Mouse (Mus musculus): ENCODE data around the gene Tub.

The Tub gene

DNA sequence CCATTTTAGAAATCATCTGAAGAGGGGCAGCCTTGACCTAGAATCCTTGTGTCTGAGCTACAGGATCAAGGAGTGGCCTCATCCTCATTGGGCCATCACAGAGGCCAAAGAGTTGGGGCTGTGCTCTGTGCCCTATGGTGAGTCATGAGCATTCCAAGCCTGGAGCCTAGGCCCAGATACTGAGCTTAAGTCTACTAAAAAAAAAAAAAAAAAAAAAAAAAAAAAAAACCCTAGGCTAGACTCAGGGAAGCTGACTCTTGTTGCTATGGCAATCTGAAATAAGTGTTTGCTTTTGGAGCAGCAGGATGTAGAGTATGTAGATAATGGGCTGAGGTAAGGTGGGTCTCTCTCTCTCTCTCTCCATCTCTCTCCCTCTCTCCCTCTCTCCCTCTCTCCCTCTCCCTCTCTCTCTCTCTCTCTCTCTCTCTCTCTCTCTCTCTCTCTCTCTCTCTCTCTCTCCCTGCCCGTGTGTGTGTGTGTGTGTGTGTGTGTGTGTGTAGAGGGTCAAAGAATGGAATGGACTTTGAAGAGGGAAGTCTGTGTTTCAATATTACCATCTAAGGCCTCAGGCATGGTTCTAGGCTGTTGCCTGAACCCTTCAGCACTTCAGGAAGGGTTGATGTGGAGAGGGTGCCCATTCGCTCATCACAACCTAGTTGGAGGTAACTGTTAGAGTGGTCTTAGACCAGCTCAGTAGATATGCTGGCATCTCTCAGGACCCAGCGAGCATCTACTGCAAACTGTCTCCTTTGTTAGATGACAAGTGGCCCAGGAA is 36.0 kb downstream of the Tub start:
- DNase-seq: no peak

DNA sequence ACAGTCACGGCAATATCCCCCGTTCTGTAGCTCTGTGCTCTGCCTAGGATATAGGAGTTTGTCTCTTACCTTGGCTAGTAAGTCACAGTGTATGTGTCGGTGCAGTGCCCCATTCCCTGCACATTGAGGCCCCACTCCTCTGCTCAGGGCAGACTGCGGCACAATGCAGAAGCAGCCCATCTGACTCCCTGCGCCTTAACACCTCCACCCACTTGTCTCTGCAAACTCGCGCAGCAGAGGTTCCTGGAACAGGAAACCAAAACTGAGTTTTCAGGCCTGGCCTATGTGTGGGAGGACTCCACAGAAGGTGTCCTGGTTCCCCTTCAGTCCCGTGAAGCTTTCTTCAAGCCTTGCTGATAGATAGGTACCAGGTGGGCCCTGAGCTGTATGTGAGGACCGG is 41.1 kb downstream of the Tub start:
- peak; percentile 72 for DNase-seq

DNA sequence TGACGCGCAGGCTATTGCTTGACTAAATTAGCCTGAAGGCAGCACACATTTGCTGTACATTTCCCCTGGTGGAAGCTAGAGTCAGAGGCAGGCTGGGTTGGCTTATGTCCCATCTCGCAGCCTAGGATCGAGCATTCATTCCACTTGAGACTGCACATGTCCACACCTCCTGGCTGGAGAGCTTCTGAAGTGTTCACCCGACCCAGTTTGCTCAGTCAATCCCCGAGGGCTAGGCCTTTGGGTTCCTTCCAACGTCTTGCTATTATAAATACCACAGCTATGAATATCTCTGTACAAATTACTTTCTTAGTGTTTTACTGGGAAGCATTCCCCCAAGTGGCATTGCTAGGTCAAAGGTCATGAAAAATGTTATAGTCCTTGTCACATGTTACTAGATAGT is 43.1 kb downstream of the Tub start:
- DNase-seq: no peak

DNA sequence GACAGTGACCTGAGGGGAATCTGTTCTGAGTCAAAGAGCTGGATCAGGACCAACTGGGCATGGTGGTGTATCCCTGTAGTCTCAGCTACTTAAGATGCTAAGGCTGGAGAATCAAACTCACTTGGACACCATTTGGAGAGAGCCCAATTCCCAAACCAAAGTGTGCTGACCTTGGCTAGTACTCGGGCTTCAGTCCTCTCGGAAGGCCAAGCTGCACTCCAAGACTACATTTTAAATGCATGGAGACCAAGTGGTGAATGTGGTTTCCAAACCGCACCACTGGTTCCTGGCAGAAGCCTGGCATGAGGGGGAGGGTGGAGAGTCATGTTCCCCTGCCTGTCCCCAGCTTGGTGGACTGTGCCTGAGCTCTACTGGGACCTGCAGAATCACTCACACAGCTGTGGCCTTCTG is 43.7 kb downstream of the Tub start:
- no peak for DNase-seq

DNA sequence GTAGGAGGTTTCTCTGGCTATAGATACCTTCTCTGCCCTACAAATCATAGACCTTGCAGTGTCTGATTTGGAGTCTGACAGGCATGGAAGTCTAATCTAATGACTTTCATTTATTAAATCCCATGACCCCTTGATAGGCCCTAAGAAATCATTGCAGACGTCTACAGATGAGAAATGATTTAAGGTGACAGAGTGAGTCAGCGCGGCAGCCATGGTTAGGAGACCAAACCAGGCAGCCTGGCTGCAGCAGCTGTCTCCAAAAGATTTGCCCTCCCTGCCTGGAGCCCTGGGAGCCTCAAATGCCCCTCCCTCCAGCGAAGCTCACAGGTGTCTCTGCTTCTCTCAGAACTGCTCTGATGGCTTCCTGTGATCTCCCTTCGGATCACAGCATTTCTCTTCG is 46.0 kb downstream of the Tub start:
- no peak for DNase-seq

DNA sequence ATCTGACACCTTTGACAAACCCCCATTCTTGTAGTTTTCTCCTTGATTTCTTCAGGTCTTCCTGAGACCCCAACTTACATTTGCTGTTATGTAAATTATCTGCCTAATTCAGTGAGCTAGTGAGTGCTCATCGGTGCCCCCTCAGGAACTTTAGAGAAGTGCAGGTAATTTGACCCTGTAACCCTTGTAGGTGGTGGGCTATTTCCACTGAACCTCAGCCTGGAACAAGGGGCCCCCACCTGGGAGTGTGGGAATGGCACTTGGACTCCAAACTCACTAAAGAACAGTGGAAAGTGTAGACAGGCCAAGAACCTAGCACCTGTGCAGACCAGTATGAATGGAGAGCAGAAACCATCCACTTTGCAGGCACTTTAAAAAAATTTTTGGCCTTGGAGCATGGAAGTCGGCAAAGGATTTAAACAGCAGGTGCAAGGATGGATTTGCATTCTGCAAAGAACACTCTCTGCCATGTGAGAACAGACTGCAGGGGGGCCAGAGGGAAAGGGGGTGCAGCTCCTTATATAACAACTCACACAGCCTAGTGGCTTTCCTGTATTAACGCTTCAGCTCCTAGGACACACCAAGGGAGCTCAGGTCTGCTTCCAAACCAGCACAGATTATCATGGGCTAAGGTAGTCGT is 50.3 kb downstream of the Tub start:
- DNase-seq: peak; percentile 55

DNA sequence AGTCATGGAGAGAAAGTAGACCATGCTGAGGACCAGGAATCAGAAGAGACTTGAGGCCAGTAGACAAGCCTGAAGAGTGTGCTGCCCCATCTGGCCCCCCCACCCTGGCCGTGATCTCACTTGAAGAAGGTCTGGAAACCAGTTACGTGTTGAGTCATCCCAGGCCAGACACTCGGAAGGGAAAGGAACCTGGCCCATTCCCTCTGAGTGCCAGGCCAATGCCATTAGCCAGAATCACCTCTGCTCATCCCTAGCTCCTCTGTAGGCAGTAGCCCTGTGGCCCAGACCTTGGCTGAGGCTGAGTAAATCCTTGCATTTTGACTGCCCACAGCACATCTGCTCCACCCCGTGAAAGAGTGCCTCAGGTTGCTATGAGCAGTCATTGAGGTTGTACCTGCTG is 51.8 kb downstream of the Tub start:
- no peak for DNase-seq

DNA sequence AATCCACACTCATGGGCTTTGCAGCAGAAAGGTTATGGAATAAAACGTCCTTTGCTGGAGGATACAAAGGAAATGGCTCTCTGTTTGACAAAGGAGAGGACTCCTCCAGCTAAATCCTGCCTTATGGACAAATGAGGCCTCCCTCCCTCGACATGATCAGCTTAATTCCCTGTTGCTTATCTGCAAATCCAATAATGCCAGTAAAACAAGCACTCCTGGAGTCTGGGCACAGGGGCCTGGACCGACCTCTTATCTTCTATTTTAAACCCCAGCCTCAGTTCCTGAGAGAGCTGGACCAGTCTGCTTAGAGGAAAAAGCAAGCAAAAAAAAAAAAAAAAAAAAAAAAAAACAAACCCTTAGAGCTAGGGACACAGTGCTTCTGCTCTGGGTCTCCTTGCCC is 53.5 kb downstream of the Tub start:
- no peak for DNase-seq

DNA sequence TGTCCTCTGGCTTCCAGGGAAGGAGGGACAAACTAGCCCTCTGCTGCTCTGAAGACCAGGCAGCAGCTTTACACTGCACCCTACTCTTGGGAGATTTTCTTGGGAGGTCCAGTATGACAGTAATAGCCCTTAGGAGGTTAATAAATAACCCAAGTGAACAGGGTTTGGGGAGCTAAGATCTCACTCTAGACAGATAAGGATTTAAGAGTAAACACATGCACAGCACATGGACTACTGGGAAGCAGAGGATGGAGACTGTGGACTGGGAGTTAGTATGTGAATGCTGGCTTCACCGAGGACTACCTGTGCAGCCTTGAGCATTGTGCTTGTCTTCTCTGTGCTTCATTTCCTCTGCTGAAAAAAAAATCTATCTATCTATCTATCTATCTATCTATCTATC is 59.1 kb downstream of the Tub start:
- DNase-seq: no peak

DNA sequence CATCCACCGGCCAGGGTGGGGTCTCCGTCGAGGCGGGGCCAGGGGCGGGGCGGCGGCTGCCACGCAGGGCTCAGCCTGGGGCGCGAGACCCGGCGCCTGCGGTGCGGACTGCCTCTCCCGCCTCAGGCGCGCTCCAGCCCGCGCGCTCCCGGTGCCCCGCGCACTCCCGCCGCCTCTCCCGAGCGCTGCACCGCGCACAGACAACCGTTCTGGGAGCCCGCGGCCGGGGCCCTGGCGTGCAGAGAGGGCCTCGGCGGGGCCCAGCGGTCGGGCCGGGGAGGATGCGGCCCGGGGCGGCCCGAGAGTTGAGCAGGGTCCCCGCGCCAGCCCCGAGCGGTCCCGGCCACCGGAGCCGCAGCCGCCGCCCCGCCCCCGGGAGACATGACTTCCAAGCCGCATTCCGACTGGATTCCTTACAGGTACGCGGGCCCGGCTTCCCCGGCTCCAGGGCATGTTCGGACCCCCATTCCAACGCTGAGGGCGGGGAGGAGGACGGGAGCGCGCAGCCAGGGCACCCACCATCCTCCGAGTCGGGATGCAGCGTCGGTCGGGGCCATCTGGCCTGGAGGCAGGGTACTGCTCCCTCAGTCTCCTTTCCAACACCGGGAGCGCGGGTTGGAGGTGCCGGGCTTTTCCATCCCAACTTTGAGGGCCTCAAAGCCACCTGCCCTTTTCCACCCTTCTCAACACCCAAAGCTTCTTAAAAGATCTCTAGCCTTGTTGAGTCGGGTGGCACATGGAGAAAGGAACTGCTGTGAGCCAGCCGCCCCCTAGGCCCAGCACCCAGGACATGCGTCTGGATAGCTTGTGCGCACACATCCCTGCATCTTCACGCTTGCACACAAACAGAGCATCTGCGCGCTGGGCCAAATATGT is 60.8 kb downstream of the Tub start:
- peak; percentile 77 for DNase-seq

DNA sequence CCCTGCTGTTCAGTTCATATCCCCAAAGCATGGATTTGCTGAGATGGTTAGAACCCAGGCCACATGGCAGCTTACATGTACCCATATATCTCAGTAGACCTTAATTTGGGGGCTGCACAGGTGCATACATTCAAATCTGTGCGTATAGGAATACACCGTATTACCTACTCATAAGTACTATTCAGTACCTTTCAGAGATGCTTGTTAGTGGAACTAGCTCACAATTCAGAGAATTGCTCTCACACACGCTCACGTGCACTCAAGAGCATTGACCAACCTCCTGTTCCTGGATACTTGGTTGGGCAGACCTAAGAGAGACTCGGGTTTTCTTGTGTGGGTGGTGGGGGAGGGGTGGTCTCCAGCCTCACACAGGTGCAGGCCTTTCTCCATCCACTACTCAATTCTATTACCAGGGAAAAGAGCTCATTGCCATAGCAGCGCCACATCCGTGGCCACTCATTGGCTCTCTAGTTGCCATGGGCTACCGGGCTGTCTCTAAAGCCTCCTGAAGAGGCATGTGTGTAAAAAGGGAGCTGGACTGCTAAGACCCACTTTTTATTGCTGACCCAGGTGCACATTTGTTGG is 61.5 kb downstream of the Tub start:
- DNase-seq: peak; percentile 73

DNA sequence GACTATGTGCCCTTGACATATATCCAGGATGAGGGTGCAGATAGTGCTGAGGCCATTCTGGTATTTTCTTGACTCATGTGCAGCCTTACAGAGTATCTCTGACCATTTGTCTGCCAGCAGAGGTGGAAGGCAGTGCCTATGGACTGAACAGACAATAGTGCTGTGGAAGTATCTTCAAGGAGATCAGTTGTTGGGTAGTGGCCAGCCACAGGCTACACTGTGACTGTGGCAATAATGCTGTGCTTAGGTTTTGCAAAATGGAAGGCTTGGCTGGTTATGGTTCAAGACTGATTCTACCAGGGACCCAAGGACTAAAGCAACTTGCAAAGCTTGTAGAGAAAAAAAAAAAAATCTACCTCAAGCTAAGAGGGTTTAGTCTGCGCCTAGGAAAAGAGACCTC is 62.4 kb downstream of the Tub start:
- DNase-seq: no peak

DNA sequence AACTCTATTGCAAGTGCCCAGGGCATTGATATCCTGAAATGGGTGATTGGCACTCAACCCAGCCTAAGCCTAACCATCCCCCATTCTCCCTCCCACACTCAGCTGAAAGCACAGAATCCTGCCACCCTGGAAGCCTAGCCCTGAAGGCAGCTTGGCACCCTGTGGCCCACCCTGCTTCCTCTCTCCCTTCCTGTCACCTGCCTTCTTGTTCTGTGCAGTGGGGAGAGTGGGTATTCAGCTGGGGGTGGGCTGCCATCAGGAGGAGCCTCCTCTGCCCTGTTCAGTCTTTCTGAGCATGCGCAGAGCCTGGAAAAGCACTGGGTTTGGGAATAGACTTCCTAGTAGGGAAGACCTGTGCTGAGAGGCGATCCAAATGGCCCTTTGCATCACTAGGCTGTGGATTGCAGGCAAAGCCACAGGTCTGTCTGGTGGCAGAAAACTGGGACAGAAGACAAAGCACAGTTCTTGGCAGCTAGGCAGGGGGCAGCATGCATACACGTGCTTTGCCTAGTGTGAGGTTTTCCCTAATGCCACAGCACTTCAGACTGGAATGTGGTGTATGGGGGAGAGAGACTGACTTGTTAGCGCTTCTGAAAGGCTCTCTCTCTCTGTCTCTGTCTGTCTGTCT is 63.0 kb downstream of the Tub start:
- peak; percentile 59 for DNase-seq

DNA sequence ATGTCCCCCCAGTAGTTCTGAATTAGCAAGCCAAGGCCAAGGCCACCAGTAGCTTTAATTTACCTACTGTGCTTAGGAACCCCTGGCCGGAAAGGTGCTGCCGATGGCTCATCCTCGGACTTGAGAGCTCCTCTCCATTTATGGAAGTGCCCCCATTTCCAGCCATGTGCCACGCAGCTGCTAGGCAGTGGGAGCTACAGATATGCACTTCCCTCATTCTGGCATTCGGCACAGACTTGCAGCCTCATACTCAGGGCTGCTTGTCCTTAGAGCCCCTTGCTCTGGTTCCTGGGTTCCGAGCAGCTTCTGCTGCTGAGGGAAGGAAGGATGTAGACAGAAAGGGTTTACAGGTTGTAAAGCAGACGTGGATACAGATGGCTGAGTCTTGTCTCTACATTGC is 64.7 kb downstream of the Tub start:
- no peak for DNase-seq

DNA sequence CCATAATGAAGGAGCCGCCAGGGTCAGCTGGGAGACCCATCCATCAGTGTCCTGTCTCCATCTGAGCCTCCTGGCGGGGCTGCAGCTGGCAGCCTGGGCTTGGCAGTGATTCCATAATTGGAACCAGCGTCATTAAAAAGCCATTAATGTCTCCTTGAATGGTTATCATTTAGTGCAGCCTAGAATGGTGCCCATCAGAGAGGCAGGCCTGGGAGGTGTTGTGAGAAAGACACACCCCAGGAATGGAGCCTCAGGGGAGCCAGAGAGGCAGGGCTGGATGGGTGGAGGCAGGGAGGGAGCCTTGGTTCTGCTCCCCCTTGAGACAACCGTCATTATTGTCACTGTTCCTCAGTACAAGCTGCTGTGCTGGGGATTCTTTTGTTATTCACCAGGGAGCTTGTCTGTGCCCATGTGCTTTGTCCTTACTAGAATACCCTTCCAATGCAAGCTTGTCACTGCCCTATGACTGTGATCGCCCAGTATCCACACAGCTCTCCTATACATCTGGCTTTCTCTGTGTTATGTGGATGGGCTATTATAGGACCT is 66.3 kb downstream of the Tub start:
- no peak for DNase-seq

DNA sequence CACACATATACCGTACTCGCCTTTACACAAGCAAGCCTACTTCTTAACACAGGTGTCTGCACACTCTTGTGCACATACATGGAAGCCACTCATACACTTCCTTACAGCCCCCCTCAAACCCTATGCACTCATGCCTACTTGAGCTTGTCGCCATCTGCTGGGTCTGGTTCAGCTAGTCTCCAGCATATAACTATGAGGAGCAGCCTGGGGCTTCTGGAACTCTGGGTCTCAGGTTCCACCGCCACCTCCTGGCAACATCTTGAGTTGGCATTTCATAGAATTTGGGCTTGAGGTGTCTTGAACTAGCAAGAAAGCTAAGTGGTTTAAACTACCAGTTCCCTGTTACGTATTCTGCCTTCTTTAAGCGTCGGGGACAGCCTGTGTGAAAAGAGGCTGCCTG is 69.1 kb downstream of the Tub start:
- DNase-seq: no peak

DNA sequence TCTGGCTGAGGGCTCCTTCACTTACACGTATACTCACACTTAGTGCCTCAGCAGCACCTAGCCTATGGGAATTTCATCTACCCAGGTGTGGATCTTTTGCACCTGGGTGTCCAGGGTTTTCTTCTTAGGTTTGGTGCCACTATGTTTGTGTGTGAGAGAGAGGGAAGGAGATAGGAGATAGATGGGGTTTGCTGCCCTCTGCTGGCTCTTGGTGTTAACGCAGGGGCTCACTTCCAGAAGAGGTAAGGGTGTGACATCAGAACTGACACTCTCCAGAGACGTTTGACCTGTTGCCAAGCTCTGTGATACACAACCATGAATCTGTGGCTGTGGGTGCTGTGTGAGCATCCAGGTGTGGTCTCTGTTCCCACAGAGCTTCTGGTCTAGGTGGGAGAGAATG is 71.3 kb downstream of the Tub start:
- peak; percentile 73 for DNase-seq

DNA sequence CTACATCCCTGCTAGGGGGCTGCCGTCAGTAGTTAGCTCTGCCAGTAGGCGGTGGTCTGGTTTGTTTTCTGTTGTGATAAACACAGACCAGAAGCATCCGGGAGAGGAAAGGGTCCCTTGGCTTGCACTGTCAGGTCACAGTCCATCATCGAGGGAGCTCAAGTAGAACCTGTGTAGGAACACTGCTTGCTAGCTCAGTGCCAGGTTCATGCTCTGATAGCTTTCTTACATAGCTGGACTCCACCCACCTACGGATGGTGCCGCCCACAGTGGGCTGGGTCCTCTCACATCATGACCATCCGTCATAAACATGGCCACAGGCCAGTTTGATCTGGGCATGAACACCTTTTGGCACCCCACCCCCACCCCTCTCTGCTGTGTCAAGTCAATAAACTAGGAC is 75.6 kb downstream of the Tub start:
- no peak for DNase-seq

DNA sequence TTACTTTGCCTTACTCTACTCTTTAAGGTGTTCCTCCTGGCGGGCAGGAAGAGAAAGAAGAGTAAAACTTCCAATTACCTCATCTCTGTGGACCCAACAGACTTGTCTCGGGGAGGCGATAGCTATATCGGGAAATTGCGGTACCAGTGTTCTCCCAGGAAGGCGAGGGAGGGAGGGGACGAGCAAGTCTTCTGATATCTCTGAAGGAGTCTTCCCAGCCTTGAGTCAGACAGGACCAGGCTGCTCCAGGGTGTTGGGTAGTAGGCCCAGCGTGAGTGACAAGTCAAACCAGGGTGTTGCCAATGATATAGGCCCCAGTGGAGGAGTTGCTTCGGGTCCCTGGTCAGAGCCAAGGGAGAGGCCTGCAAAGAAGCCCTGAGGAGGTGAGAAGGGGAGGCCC is 76.8 kb downstream of the Tub start:
- no peak for DNase-seq

DNA sequence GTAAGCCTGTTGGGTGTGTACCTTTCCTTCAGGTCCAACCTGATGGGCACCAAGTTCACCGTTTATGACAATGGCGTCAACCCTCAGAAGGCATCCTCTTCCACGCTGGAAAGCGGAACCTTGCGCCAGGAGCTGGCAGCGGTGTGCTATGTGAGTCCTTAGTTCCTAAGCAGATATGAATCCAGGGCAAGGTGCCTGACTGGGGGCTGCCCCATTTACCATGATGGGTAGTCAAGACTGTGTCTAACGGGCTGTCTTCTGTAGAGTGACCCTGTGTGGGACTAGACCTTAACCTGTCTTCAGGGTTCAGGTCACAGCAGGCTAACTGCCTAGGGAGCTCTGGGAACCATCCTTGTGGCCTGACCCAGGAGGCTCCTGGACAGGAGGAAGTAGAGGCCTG is 77.6 kb downstream of the Tub start:
- no peak for DNase-seq

DNA sequence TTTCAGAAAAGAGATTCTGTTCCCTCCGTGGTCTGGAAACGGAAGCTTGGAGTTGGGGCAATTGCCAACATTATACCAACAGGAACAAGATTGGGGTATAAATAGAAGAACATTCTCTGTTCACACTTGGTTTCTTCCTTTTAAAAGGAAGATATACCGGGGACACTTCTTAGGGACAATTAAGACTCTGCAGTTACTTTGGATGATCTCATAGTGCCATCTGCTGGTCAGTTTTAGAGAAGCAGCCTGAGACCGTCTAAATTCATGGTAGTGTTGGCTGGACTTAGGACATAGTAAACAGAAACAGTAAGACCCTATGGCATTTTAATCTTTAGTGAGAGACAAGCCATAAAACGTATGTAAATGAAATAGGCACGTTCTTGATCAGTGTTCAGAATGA is 78.1 kb downstream of the Tub start:
- no peak for DNase-seq

DNA sequence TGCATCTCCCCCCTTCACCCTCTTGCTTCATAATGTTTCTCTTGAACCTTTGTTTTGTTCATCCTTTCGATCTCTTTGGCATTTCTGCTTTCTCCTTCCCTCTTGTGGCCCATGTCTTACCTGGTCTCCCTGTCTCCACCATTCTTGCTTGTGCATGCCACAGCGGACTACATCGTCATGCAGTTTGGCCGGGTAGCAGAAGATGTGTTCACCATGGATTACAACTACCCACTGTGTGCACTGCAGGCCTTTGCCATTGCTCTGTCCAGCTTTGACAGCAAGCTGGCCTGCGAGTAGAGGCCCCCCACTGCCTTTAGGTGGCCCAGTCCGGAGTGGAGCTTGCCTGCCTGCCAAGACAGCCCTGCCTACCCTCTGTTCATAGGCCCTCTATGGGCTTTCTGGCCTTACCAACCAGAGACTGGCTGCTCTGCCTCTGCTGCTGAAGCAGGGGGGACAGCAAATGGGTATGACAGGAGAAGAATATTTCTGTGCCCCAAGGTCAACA is 79.9 kb downstream of the Tub start:
- DNase-seq: no peak

DNA sequence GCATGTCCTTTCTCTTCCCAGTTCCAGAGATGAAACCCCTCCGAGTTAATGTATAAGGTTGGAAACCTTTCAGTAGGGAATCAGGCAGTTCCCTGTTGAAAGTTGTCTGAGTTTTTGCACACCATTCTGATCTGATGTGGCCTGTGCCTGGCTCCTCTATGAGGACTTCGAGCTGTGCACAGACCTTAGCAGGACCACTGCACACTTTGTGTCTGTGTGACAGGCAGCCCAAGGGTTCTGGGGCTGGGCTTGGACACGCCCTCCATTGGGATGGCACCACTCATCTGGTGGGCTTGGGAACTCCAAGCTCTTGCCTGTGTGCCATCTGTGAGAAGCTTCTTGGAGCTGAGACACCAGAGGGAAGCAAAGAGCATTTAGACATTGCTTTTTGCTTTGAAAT is 81.2 kb downstream of the Tub start:
- DNase-seq: no peak

Data from right cerebral cortex, postnatal 25 days (tissue).